Mouse (Mus musculus): ENCODE results near the gene Mnt. TPM values are rescaled to one million over a fixed set of nuclear protein-coding genes. Genes with fewer than 3 reads are reported as not detected.

Mnt gene
- polyA plus RNA-seq, 1 experiment from 2014 or later, result 3.5 TPM

GRCm38 (mm10) chr11:74850998-74851661 is 20.4 kb downstream of the Mnt start:
- Histone ChIP-seq H3K9ac (ENCODE audit: low read depth, low read length) (no peak overlapping the region), H3K4me3 (ENCODE audit: low read depth, low read length) (no peak overlapping the region), H3K4me2 (no peak overlapping the region), H3K36me3 (ENCODE audit: control insufficient read depth, insufficient read depth, low read length) (no peaks in the 10 kb centered on the region), H3K27ac (ENCODE audit: low read depth, low read length) (no peak overlapping the region), H3K27me3 (replicated peaks; ENCODE audit: control insufficient read depth, insufficient read depth, low read length) (no peaks in the 10 kb centered on the region), H3K4me1 (replicated peaks; ENCODE audit: control insufficient read depth, insufficient read depth, low read length) (peaks cover 9% of the 10 kb centered on the region), H3K9me3 (ENCODE audit: control insufficient read depth, low read length) (no peaks in the 10 kb centered on the region)
- WGBS, result 84% methylated on average over 14 of the region's 14 CpGs
- ATAC-seq (replicated peaks; ENCODE audit: low FRiP score) (no peak), DNase-seq (ENCODE audit: low spot score) (no peak)

- no peak overlapping the region for H3K27ac ChIP-seq (ENCODE audit: low read depth, low read length)
- no peak overlapping the region for H3K9ac ChIP-seq (ENCODE audit: low read depth, low read length)
- no peaks in the 10 kb centered on the region for H3K4me1 ChIP-seq (replicated peaks; ENCODE audit: control insufficient read depth, insufficient read depth, low read length)
- no peak overlapping the region for H3K4me3 ChIP-seq (ENCODE audit: low read depth, low read length)
- H3K27me3 ChIP-seq (replicated peaks; ENCODE audit: control insufficient read depth, insufficient read depth, low read length), result no peaks in the 10 kb centered on the region
- H3K9me3 ChIP-seq (ENCODE audit: control insufficient read depth, low read length), result no peaks in the 10 kb centered on the region
- 83% methylated on average over 9 of the region's 9 CpGs for WGBS
- no peak for DNase-seq (ENCODE audit: low spot score)
- no peaks in the 10 kb centered on the region for H3K36me3 ChIP-seq (ENCODE audit: control insufficient read depth, insufficient read depth, low read length)
- H3K4me2 ChIP-seq, result no peak overlapping the region
- no peak for ATAC-seq (replicated peaks; ENCODE audit: low FRiP score)
These were observed 27.0 kb downstream of the Mnt start for GRCm38 (mm10) chr11:74857756-74858155.

- no peak for ATAC-seq (replicated peaks; ENCODE audit: low FRiP score)
- Histone ChIP-seq H3K4me3 (ENCODE audit: low read depth, low read length) (no peak overlapping the region), H3K27me3 (replicated peaks; ENCODE audit: control insufficient read depth, insufficient read depth, low read length) (no peaks in the 10 kb centered on the region), H3K36me3 (ENCODE audit: control insufficient read depth, insufficient read depth, low read length) (no peaks in the 10 kb centered on the region), H3K9ac (ENCODE audit: low read depth, low read length) (no peak overlapping the region), H3K9me3 (ENCODE audit: control insufficient read depth, low read length) (no peaks in the 10 kb centered on the region), H3K4me2 (no peak overlapping the region), H3K27ac (ENCODE audit: low read depth, low read length) (no peak overlapping the region), H3K4me1 (replicated peaks; ENCODE audit: control insufficient read depth, insufficient read depth, low read length) (no peaks in the 10 kb centered on the region)
- DNase-seq (ENCODE audit: low spot score), result no peak
- WGBS, result 76% methylated on average over 5 of the region's 5 CpGs
These were observed 31.4 kb downstream of the Mnt start for GRCm38 (mm10) chr11:74862129-74862528.

- no peak overlapping the region for H3K27ac ChIP-seq (ENCODE audit: low read depth, low read length)
- no peak for ATAC-seq (replicated peaks; ENCODE audit: low FRiP score)
- H3K4me1 ChIP-seq (replicated peaks; ENCODE audit: control insufficient read depth, insufficient read depth, low read length), result no peaks in the 10 kb centered on the region
- WGBS, result 19% methylated on average over 11 of the region's 11 CpGs
- no peak overlapping the region for H3K9ac ChIP-seq (ENCODE audit: low read depth, low read length)
- no peaks in the 10 kb centered on the region for H3K27me3 ChIP-seq (replicated peaks; ENCODE audit: control insufficient read depth, insufficient read depth, low read length)
- H3K36me3 ChIP-seq (ENCODE audit: control insufficient read depth, insufficient read depth, low read length), result peaks cover 5% of the 10 kb centered on the region; the same call in 1 of the 2 replicates
- DNase-seq (ENCODE audit: low spot score), result no peak
- H3K4me2 ChIP-seq, result no peak overlapping the region
- no peaks in the 10 kb centered on the region for H3K9me3 ChIP-seq (ENCODE audit: control insufficient read depth, low read length)
- H3K4me3 ChIP-seq (ENCODE audit: low read depth, low read length), result no peak overlapping the region
These were observed 32.8 kb downstream of the Mnt start for GRCm38 (mm10) chr11:74863471-74863870.

- Histone ChIP-seq H3K9ac (ENCODE audit: low read depth, low read length) (no peak overlapping the region), H3K9me3 (ENCODE audit: control insufficient read depth, low read length) (no peaks in the 10 kb centered on the region), H3K36me3 (ENCODE audit: control insufficient read depth, insufficient read depth, low read length) (peaks cover 5% of the 10 kb centered on the region; the same call in 1 of the 2 replicates), H3K27ac (ENCODE audit: low read depth, low read length) (no peak overlapping the region), H3K4me2 (no peak overlapping the region), H3K4me1 (replicated peaks; ENCODE audit: control insufficient read depth, insufficient read depth, low read length) (no peaks in the 10 kb centered on the region), H3K4me3 (ENCODE audit: low read depth, low read length) (no peak overlapping the region), H3K27me3 (replicated peaks; ENCODE audit: control insufficient read depth, insufficient read depth, low read length) (no peaks in the 10 kb centered on the region)
- no peak for DNase-seq (ENCODE audit: low spot score)
- ATAC-seq (replicated peaks; ENCODE audit: low FRiP score), result no peak
- 84% methylated on average over 9 of the region's 9 CpGs for WGBS
These were observed 33.7 kb downstream of the Mnt start for GRCm38 (mm10) chr11:74864421-74864820.

GRCm38 (mm10) chr11:74865252-74865651 is 34.5 kb downstream of the Mnt start:
- DNase-seq (ENCODE audit: low spot score), result no peak
- H3K27me3 ChIP-seq (replicated peaks; ENCODE audit: control insufficient read depth, insufficient read depth, low read length), result no peaks in the 10 kb centered on the region
- H3K4me1 ChIP-seq (replicated peaks; ENCODE audit: control insufficient read depth, insufficient read depth, low read length), result no peaks in the 10 kb centered on the region
- H3K27ac ChIP-seq (ENCODE audit: low read depth, low read length), result no peak overlapping the region
- no peaks in the 10 kb centered on the region for H3K9me3 ChIP-seq (ENCODE audit: control insufficient read depth, low read length)
- ATAC-seq (replicated peaks; ENCODE audit: low FRiP score), result no peak
- no peak overlapping the region for H3K4me2 ChIP-seq
- no peak overlapping the region for H3K9ac ChIP-seq (ENCODE audit: low read depth, low read length)
- H3K36me3 ChIP-seq (ENCODE audit: control insufficient read depth, insufficient read depth, low read length), result peaks cover 5% of the 10 kb centered on the region; the same call in 1 of the 2 replicates
- no peak overlapping the region for H3K4me3 ChIP-seq (ENCODE audit: low read depth, low read length)
- WGBS, result 79% methylated on average over 9 of the region's 9 CpGs

- H3K27me3 ChIP-seq (replicated peaks; ENCODE audit: control insufficient read depth, insufficient read depth, low read length), result no peaks in the 10 kb centered on the region
- peaks cover 5% of the 10 kb centered on the region; the same call in 1 of the 2 replicates for H3K36me3 ChIP-seq (ENCODE audit: control insufficient read depth, insufficient read depth, low read length)
- DNase-seq (ENCODE audit: low spot score) (no peak), ATAC-seq (replicated peaks; ENCODE audit: low FRiP score) (no peak)
- H3K4me3 ChIP-seq (ENCODE audit: low read depth, low read length), result no peak overlapping the region
- WGBS, result 80% methylated on average over 4 of the region's 4 CpGs
- H3K4me1 ChIP-seq (replicated peaks; ENCODE audit: control insufficient read depth, insufficient read depth, low read length), result no peaks in the 10 kb centered on the region
- H3K27ac ChIP-seq (ENCODE audit: low read depth, low read length), result no peak overlapping the region
- no peaks in the 10 kb centered on the region for H3K9me3 ChIP-seq (ENCODE audit: control insufficient read depth, low read length)
- H3K4me2 ChIP-seq, result no peak overlapping the region
- H3K9ac ChIP-seq (ENCODE audit: low read depth, low read length), result no peak overlapping the region
These were observed 35.9 kb downstream of the Mnt start for GRCm38 (mm10) chr11:74866640-74867039.

GRCm38 (mm10) chr11:74867181-74867580 is 36.5 kb downstream of the Mnt start:
- Histone ChIP-seq H3K36me3 (ENCODE audit: control insufficient read depth, insufficient read depth, low read length) (peaks cover 5% of the 10 kb centered on the region; the same call in 1 of the 2 replicates), H3K27me3 (replicated peaks; ENCODE audit: control insufficient read depth, insufficient read depth, low read length) (no peaks in the 10 kb centered on the region), H3K9me3 (ENCODE audit: control insufficient read depth, low read length) (no peaks in the 10 kb centered on the region), H3K4me1 (replicated peaks; ENCODE audit: control insufficient read depth, insufficient read depth, low read length) (no peaks in the 10 kb centered on the region), H3K9ac (ENCODE audit: low read depth, low read length) (no peak overlapping the region), H3K4me3 (ENCODE audit: low read depth, low read length) (no peak overlapping the region), H3K27ac (ENCODE audit: low read depth, low read length) (no peak overlapping the region), H3K4me2 (no peak overlapping the region)
- WGBS, result 85% methylated on average over 2 of the region's 2 CpGs
- DNase-seq (ENCODE audit: low spot score), result no peak
- no peak for ATAC-seq (replicated peaks; ENCODE audit: low FRiP score)

GRCm38 (mm10) chr11:74868046-74868760 is 37.5 kb downstream of the Mnt start:
- Histone ChIP-seq H3K4me1 (replicated peaks; ENCODE audit: control insufficient read depth, insufficient read depth, low read length) (no peaks in the 10 kb centered on the region), H3K27me3 (replicated peaks; ENCODE audit: control insufficient read depth, insufficient read depth, low read length) (no peaks in the 10 kb centered on the region), H3K36me3 (ENCODE audit: control insufficient read depth, insufficient read depth, low read length) (peaks cover 5% of the 10 kb centered on the region; the same call in 1 of the 2 replicates), H3K4me3 (ENCODE audit: low read depth, low read length) (no peak overlapping the region), H3K9me3 (ENCODE audit: control insufficient read depth, low read length) (no peaks in the 10 kb centered on the region), H3K4me2 (no peak overlapping the region), H3K27ac (ENCODE audit: low read depth, low read length) (no peak overlapping the region), H3K9ac (ENCODE audit: low read depth, low read length) (no peak overlapping the region)
- ATAC-seq (replicated peaks; ENCODE audit: low FRiP score) (no peak), DNase-seq (ENCODE audit: low spot score) (no peak)
- WGBS, result 86% methylated on average over 13 of the region's 13 CpGs
